Mouse (Mus musculus) limb, embryonic 10.5 days (tissue): ENCODE measurements around the gene Cdt1. TPM values are rescaled to one million over a fixed set of nuclear protein-coding genes. Genes with fewer than 3 reads are reported as not detected.
A peak's percentile ranks its signal among the peaks of the same experiment; 100 is the strongest.

Source experiments
- DNase-seq: peaks from one replicate; pipeline ENCODE4 v3.0.0-alpha.2; 2017; ENCODE audit warnings: low spot score
- H3K27ac ChIP-seq: fragments of 300-500 bp; sonication (generic); 2 replicates; pipeline ENCODE4 v1.5.1; 2016; ENCODE audit warnings: mild to moderate bottlenecking
- H3K27me3 ChIP-seq: fragments of 300-500 bp; sonication (generic); 2 replicates; pipeline ENCODE4 v1.6.1; 2016; ENCODE audit warnings: low read depth, mild to moderate bottlenecking; ENCODE audit not compliant: poor library complexity, severe bottlenecking
- H3K36me3 ChIP-seq: fragments of 300-500 bp; sonication (generic); 2 replicates; pipeline ENCODE4 v1.6.1; 2016; ENCODE audit warnings: mild to moderate bottlenecking, moderate library complexity
- H3K4me1 ChIP-seq: fragments of 300-500 bp; sonication (generic); 2 replicates; pipeline ENCODE4 v1.6.1; 2016
- H3K4me3 ChIP-seq: fragments of 300-500 bp; sonication (generic); 2 replicates; pipeline ENCODE4 v1.5.1; 2016; ENCODE audit warnings: mild to moderate bottlenecking, moderate library complexity
- H3K9me3 ChIP-seq: fragments of 300-500 bp; sonication (generic); replicated peaks from 2 replicates; pipeline ENCODE4 v1.6.1; 2016; ENCODE audit warnings: mild to moderate bottlenecking
- WGBS: fragments of 180-500 bp; shearing (Covaris S2); methylation state at CpG from one replicate; pipeline ENCODE4 v1.1.7; 2016; 5-methylcytosine and 5-hydroxymethylcytosine counted together
- polyA plus RNA-seq: library from polyadenylated mRNA; unstranded; fragments of >200 nt; fragmentation: Nextera tagmentation; extraction: Ambion mirVana; gene quantifications from 2 replicates; pipeline ENCODE4 v1.2.1, GENCODE M21; 2016

The Cdt1 gene
- polyA plus RNA-seq, 1 experiment from 2014 or later: 68.9 TPM

- no peak overlapping the region for H3K4me3 ChIP-seq
Observed at GRCm38 (mm10) chr8:122556030-122557009, 11.5 kb upstream of the Cdt1 start.

GRCm38 (mm10) chr8:122557248-122558038, 10.4 kb upstream of the Cdt1 start:
- Histone ChIP-seq H3K27me3 (no peaks in the 10 kb centered on the region), H3K4me3 (peak overlapping the region; percentile 2; the same call in 1 of the 2 replicates), H3K27ac (peak overlapping the region; percentile 80), H3K9me3 (no peaks in the 10 kb centered on the region), H3K36me3 (no peaks in the 10 kb centered on the region), H3K4me1 (peaks cover 33% of the 10 kb centered on the region)
- WGBS: 48% methylated on average over 10 of the region's 10 CpGs
- no peak for DNase-seq

More at GRCm38 (mm10) chr8:122556030-122557009, 11.5 kb upstream of the Cdt1 start:
- Histone ChIP-seq H3K27me3 (no peaks in the 10 kb centered on the region), H3K36me3 (no peaks in the 10 kb centered on the region), H3K9me3 (no peaks in the 10 kb centered on the region), H3K27ac (peak overlapping the region; percentile 80), H3K4me1 (peaks cover 38% of the 10 kb centered on the region)
- 70% methylated on average over 12 of the region's 12 CpGs for WGBS
- DNase-seq: no peak

- DNase-seq: peak; percentile 56
- H3K36me3 ChIP-seq: no peaks in the 10 kb centered on the region
- 0 out of 2 replicates have a peak overlapping the region, but pooled peaks have one; percentile 6 for H3K4me3 ChIP-seq
- H3K27me3 ChIP-seq: no peaks in the 10 kb centered on the region
- WGBS: 10% methylated on average over 12 of the region's 12 CpGs
- H3K27ac ChIP-seq: peak overlapping the region; percentile 37
- peaks cover 33% of the 10 kb centered on the region for H3K4me1 ChIP-seq
- no peaks in the 10 kb centered on the region for H3K9me3 ChIP-seq
Observed at GRCm38 (mm10) chr8:122558671-122559349, 9.0 kb upstream of the Cdt1 start.

- H3K27ac ChIP-seq: no peak overlapping the region
- H3K4me1 ChIP-seq: peaks cover 40% of the 10 kb centered on the region
- 81% methylated on average over 5 of the region's 5 CpGs for WGBS
- no peak for DNase-seq
- no peaks in the 10 kb centered on the region for H3K9me3 ChIP-seq
- H3K36me3 ChIP-seq: peaks cover 4% of the 10 kb centered on the region
- no peak overlapping the region for H3K4me3 ChIP-seq
- H3K27me3 ChIP-seq: no peaks in the 10 kb centered on the region
Observed at GRCm38 (mm10) chr8:122561199-122561598, 6.6 kb upstream of the Cdt1 start.

- no peak for DNase-seq
- H3K9me3 ChIP-seq: no peaks in the 10 kb centered on the region
- WGBS: 85% methylated on average over 25 of the region's 25 CpGs
- H3K36me3 ChIP-seq: peaks cover 14% of the 10 kb centered on the region
- no peaks in the 10 kb centered on the region for H3K27me3 ChIP-seq
- no peak overlapping the region for H3K4me3 ChIP-seq
- H3K27ac ChIP-seq: peak overlapping the region; percentile 42; the same call in 1 of the 2 replicates
- peaks cover 38% of the 10 kb centered on the region for H3K4me1 ChIP-seq
Observed at GRCm38 (mm10) chr8:122564363-122565352, 3.2 kb upstream of the Cdt1 start.

GRCm38 (mm10) chr8:122566766-122567165, 1.0 kb upstream of the Cdt1 start:
- Histone ChIP-seq H3K4me1 (peaks cover 49% of the 10 kb centered on the region), H3K27ac (peak overlapping the region; percentile 98), H3K27me3 (no peaks in the 10 kb centered on the region), H3K4me3 (peak overlapping the region; percentile 98), H3K9me3 (no peaks in the 10 kb centered on the region), H3K36me3 (peaks cover 35% of the 10 kb centered on the region)
- DNase-seq: no peak
- WGBS: 60% methylated on average over 6 of the region's 6 CpGs

- H3K36me3 ChIP-seq: peaks cover 48% of the 10 kb centered on the region
- under 1% methylated on average over 34 of the region's 34 CpGs for WGBS
- H3K27me3 ChIP-seq: no peaks in the 10 kb centered on the region
- peaks cover 53% of the 10 kb centered on the region for H3K4me1 ChIP-seq
- no peaks in the 10 kb centered on the region for H3K9me3 ChIP-seq
- H3K4me3 ChIP-seq: peak overlapping the region; percentile 98
- DNase-seq: no peak
- H3K27ac ChIP-seq: peak overlapping the region; percentile 98
Observed at GRCm38 (mm10) chr8:122568109-122568504, 292 bp downstream of the Cdt1 start.

GRCm38 (mm10) chr8:122568881-122569309, 1.1 kb downstream of the Cdt1 start:
- 18% methylated on average over 10 of the region's 10 CpGs for WGBS
- DNase-seq: no peak
- H3K27ac ChIP-seq: peak overlapping the region; percentile 98
- H3K36me3 ChIP-seq: peaks cover 56% of the 10 kb centered on the region
- peaks cover 55% of the 10 kb centered on the region for H3K4me1 ChIP-seq
- H3K9me3 ChIP-seq: no peaks in the 10 kb centered on the region
- peak overlapping the region; percentile 98 for H3K4me3 ChIP-seq
- H3K27me3 ChIP-seq: no peaks in the 10 kb centered on the region

GRCm38 (mm10) chr8:122569329-122569728, 1.5 kb downstream of the Cdt1 start:
- no peak for DNase-seq
- Histone ChIP-seq H3K27me3 (no peaks in the 10 kb centered on the region), H3K4me3 (peak overlapping the region; percentile 98), H3K36me3 (peaks cover 60% of the 10 kb centered on the region), H3K4me1 (peaks cover 56% of the 10 kb centered on the region), H3K27ac (peak overlapping the region; percentile 98), H3K9me3 (no peaks in the 10 kb centered on the region)
- 85% methylated on average over 9 of the region's 9 CpGs for WGBS

GRCm38 (mm10) chr8:122569996-122570395, 2.2 kb downstream of the Cdt1 start:
- DNase-seq: no peak
- Histone ChIP-seq H3K4me1 (peaks cover 57% of the 10 kb centered on the region), H3K4me3 (peak overlapping the region; percentile 98)

GRCm38 (mm10) chr8:122571153-122571552, 3.3 kb downstream of the Cdt1 start:
- WGBS: 95% methylated on average over 11 of the region's 11 CpGs
- H3K27ac ChIP-seq: no peak overlapping the region
- no peak for DNase-seq
- peaks cover 67% of the 10 kb centered on the region for H3K4me1 ChIP-seq
- no peaks in the 10 kb centered on the region for H3K9me3 ChIP-seq
- no peak overlapping the region for H3K4me3 ChIP-seq
- H3K27me3 ChIP-seq: no peaks in the 10 kb centered on the region
- H3K36me3 ChIP-seq: peaks cover 67% of the 10 kb centered on the region

More at GRCm38 (mm10) chr8:122569996-122570395, 2.2 kb downstream of the Cdt1 start:
- H3K27ac ChIP-seq: no peak overlapping the region
- peaks cover 63% of the 10 kb centered on the region for H3K36me3 ChIP-seq
- no peaks in the 10 kb centered on the region for H3K9me3 ChIP-seq
- WGBS: 97% methylated on average over 16 of the region's 16 CpGs
- H3K27me3 ChIP-seq: no peaks in the 10 kb centered on the region
